Mouse (Mus musculus) liver, embryonic 15.5 days (tissue): ENCODE results near the gene Zg16. TPM values are rescaled to one million over a fixed set of nuclear protein-coding genes. Genes with fewer than 3 reads are reported as not detected.
"Not testable (repeated sequence)": the region's sequence is repeated elsewhere in the genome, so short reads cannot be mapped to it uniquely, and the experiment has no call there.

Experiments used
- ATAC-seq: fragments of 200-750 bp; cut with Nextera tagmentation; 2 replicates; pipeline ENCODE4 v1.8.0; 2017; ENCODE audit warnings: moderate number of reproducible peaks, mild to moderate bottlenecking, moderate library complexity; ENCODE audit not compliant: insufficient read depth
- H3K27ac ChIP-seq: fragments of 300-500 bp; sonication (generic); replicated peaks from 2 replicates; pipeline ENCODE4 v1.5.1; 2015; ENCODE audit warnings: mild to moderate bottlenecking, inconsistent platforms
- H3K27me3 ChIP-seq: fragments of 300-500 bp; sonication (generic); 2 replicates; pipeline ENCODE4 v1.6.1; 2015; ENCODE audit warnings: mild to moderate bottlenecking, inconsistent platforms
- H3K36me3 ChIP-seq: fragments of 300-500 bp; sonication (generic); replicated peaks from 2 replicates; pipeline ENCODE4 v1.6.1; 2015; ENCODE audit warnings: moderate library complexity, mild to moderate bottlenecking, inconsistent platforms
- H3K4me1 ChIP-seq: fragments of 300-500 bp; sonication (generic); replicated peaks from 2 replicates; pipeline ENCODE4 v1.6.1; 2015; ENCODE audit warnings: inconsistent platforms
- H3K4me2 ChIP-seq: fragments of 300-500 bp; sonication (generic); 2 replicates; pipeline ENCODE4 v1.6.1; 2015; ENCODE audit warnings: moderate library complexity, mild to moderate bottlenecking, inconsistent platforms
- H3K4me3 ChIP-seq: fragments of 300-500 bp; sonication (generic); replicated peaks from 2 replicates; pipeline ENCODE4 v1.5.1; 2015; ENCODE audit warnings: mild to moderate bottlenecking, inconsistent platforms
- H3K9ac ChIP-seq: fragments of 300-500 bp; sonication (generic); 2 replicates; pipeline ENCODE4 v1.6.1; 2015; ENCODE audit warnings: moderate library complexity, mild to moderate bottlenecking, inconsistent platforms
- H3K9me3 ChIP-seq: fragments of 300-500 bp; sonication (generic); replicated peaks from 2 replicates; pipeline ENCODE4 v1.6.1; 2016; ENCODE audit warnings: inconsistent platforms
- WGBS: fragments of 180-500 bp; shearing (Covaris S2); methylation state at CpG from one replicate; pipeline ENCODE4 v1.1.7; 2015; ENCODE audit warnings: mixed read lengths; ENCODE audit not compliant: insufficient replicate concordance; 5-methylcytosine and 5-hydroxymethylcytosine counted together
- polyA plus RNA-seq: library from polyadenylated mRNA; unstranded; fragments of >200 nt; fragmentation: Nextera tagmentation; extraction: Ambion mirVana; gene quantifications from 2 replicates; pipeline ENCODE4 v1.2.1, GENCODE M21; 2015

The Zg16 gene
- polyA plus RNA-seq, 1 experiment from 2014 or later = 0.33 TPM

GRCm38 (mm10) chr7:127088901-127089845, 2.0 kb upstream of the Zg16 start:
- Histone ChIP-seq H3K36me3 (peaks cover 12% of the 10 kb centered on the region; the same call in 1 of the 2 replicates), H3K4me3 (peak overlapping the region; percentile 45), H3K9me3 (no peaks in the 10 kb centered on the region), H3K4me1 (peaks cover 91% of the 10 kb centered on the region), H3K27me3 (no peaks in the 10 kb centered on the region), H3K4me2 (peak overlapping the region; percentile 81), H3K27ac (peak overlapping the region; percentile 93), H3K9ac (peak overlapping the region; percentile 55)
- WGBS = 6% methylated on average over 27 of the region's 27 CpGs
- ATAC-seq = peak; percentile 20; the same call in 1 of the 2 replicates

GRCm38 (mm10) chr7:127088083-127088482, 955 bp upstream of the Zg16 start:
- Histone ChIP-seq H3K27me3 (no peaks in the 10 kb centered on the region), H3K36me3 (peaks cover 9% of the 10 kb centered on the region; the same call in 1 of the 2 replicates), H3K9me3 (no peaks in the 10 kb centered on the region), H3K4me2 (no peak overlapping the region), H3K4me1 (peaks cover 92% of the 10 kb centered on the region), H3K27ac (peak overlapping the region; percentile 76), H3K4me3 (no peak overlapping the region), H3K9ac (0 out of 2 replicates have a peak overlapping the region, but pooled peaks have one; percentile 25)
- WGBS = 33% methylated on average over 3 of the region's 3 CpGs
- ATAC-seq = no peak

GRCm38 (mm10) chr7:127085751-127086150, 1.4 kb downstream of the Zg16 start:
- H3K4me1 ChIP-seq = peaks cover 84% of the 10 kb centered on the region
- not testable (repeated sequence) for H3K4me3 ChIP-seq, H3K36me3 ChIP-seq, H3K27me3 ChIP-seq, H3K9ac ChIP-seq, H3K9me3 ChIP-seq
- peak overlapping the region; percentile 76 for H3K27ac ChIP-seq
- ATAC-seq = peak; percentile 45
- WGBS = 25% methylated on average over 6 of the region's 6 CpGs
- peak overlapping the region; percentile 18; the same call in 1 of the 2 replicates for H3K4me2 ChIP-seq

DNA sequence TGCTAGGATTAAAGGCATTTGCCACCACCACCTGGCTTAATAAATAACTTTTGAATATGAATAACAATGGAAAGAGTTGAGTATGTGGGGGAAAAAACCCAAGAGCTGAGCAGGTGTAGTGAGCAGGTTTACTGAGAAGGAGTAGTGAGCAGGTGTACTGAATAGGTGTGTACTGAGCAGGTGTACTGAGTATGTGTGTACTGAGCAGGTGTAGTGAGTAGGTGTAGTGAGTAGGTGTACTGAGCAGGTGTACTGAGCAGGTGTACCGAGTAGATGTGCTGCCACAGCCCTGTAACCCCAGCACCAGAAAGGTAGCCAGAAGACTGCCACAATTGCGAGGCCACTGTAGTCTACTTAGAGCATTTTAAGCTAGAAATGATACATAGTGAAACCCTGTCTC, 2.3 kb downstream of the Zg16 start:
- H3K9me3 ChIP-seq = no peaks in the 10 kb centered on the region
- ATAC-seq = no peak
- peak overlapping the region; percentile 20; the same call in 1 of the 2 replicates for H3K27ac ChIP-seq
- peaks cover 77% of the 10 kb centered on the region for H3K4me1 ChIP-seq
- no peak overlapping the region for H3K4me3 ChIP-seq
- WGBS = 84% methylated on average over 2 of the region's 2 CpGs
- no peak overlapping the region for H3K9ac ChIP-seq
- no peak overlapping the region for H3K4me2 ChIP-seq
- H3K27me3 ChIP-seq = no peaks in the 10 kb centered on the region
- no peaks in the 10 kb centered on the region for H3K36me3 ChIP-seq

- Histone ChIP-seq H3K27ac (peak overlapping the region; percentile 38; the same call in 1 of the 2 replicates), H3K9me3 (no peaks in the 10 kb centered on the region), H3K27me3 (no peaks in the 10 kb centered on the region), H3K9ac (no peak overlapping the region), H3K4me3 (no peak overlapping the region), H3K36me3 (no peaks in the 10 kb centered on the region), H3K4me1 (peaks cover 66% of the 10 kb centered on the region), H3K4me2 (no peak overlapping the region)
- peak; percentile 49; the same call in 1 of the 2 replicates for ATAC-seq
- 30% methylated on average over 4 of the region's 4 CpGs for WGBS
Measured at GRCm38 (mm10) chr7:127083689-127084088, 3.4 kb downstream of the Zg16 start.

- Histone ChIP-seq H3K4me2 (no peak overlapping the region), H3K4me3 (no peak overlapping the region), H3K4me1 (peaks cover 62% of the 10 kb centered on the region), H3K27ac (no peak overlapping the region), H3K9me3 (no peaks in the 10 kb centered on the region), H3K9ac (no peak overlapping the region), H3K36me3 (no peaks in the 10 kb centered on the region), H3K27me3 (no peaks in the 10 kb centered on the region)
- 21% methylated on average over 2 of the region's 2 CpGs for WGBS
- no peak for ATAC-seq
Measured at GRCm38 (mm10) chr7:127082995-127083394, 4.1 kb downstream of the Zg16 start.

DNA sequence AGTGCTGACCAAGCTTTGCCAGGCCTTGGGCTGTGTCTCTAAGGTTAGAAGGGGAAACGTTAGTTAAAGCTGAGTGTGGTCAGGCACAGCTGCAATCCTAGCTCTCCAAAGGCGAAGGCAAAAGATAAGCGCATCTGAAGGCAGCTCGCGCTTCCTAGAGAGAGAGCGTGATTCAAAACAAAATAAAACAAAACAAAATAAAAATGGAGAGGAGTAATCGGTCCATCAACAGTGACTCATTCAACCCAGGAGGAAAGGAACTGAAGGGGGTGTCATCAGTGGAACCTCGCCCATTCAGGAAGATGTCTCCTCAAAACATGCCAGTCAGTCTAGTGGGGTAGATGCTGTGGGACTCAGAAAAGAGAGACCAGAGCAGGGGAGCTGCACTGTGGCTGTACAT, 4.9 kb downstream of the Zg16 start:
- no peak for ATAC-seq
- Histone ChIP-seq H3K4me1 (peaks cover 55% of the 10 kb centered on the region), H3K4me2 (no peak overlapping the region), H3K36me3 (no peaks in the 10 kb centered on the region), H3K9ac (no peak overlapping the region), H3K27me3 (no peaks in the 10 kb centered on the region), H3K27ac (no peak overlapping the region), H3K9me3 (no peaks in the 10 kb centered on the region), H3K4me3 (no peak overlapping the region)
- WGBS = 35% methylated on average over 8 of the region's 8 CpGs

DNA sequence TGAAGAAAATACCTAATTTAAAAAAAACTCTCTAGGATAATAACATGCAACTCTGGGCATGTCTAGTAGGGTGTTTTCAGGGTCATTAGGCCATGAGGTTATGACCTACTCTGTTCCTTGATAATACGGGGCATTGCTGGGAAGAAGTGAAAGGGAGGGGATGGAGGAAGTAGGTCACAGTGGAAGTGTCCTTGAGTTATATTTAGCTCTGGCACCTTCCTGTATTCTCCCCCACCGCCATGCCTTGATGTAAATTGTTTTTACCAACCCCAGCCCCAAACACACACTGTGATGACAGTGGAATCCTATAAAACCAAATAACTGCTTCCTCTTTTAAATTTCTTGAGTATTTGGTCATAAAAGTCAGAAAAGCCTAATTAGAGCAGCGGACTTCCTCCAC, 7.1 kb downstream of the Zg16 start:
- Histone ChIP-seq H3K9me3 (no peaks in the 10 kb centered on the region), H3K27ac (no peak overlapping the region), H3K4me1 (peaks cover 35% of the 10 kb centered on the region), H3K4me2 (no peak overlapping the region), H3K9ac (no peak overlapping the region), H3K27me3 (no peaks in the 10 kb centered on the region), H3K36me3 (no peaks in the 10 kb centered on the region), H3K4me3 (no peak overlapping the region)
- no peak for ATAC-seq
- 56% methylated on average over 3 of the region's 3 CpGs for WGBS

DNA sequence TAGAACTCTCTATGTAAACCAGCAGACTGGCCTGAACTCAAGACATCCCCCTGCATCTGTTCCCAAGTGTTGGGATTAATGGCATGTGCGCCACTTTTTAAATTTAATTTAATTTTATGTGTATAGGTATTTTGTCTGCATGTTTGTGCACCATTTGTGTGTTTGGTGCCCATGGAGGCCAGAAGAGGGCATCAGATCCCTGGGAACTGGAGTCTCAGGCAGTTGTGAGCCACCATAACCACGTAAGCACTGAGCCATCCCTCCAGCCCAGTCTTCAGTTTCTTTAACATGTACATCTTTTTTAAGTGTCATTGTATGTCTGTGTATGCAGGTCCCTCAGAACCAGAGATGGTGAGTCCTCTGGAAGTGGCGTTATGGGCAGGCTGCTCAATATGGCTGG, 9.4 kb downstream of the Zg16 start:
- no peaks in the 10 kb centered on the region for H3K9me3 ChIP-seq
- no peaks in the 10 kb centered on the region for H3K27me3 ChIP-seq
- no peak overlapping the region for H3K4me2 ChIP-seq
- H3K9ac ChIP-seq = no peak overlapping the region
- peaks cover 14% of the 10 kb centered on the region for H3K4me1 ChIP-seq
- H3K4me3 ChIP-seq = no peak overlapping the region
- ATAC-seq = no peak
- H3K36me3 ChIP-seq = no peaks in the 10 kb centered on the region
- 64% methylated on average over 3 of the region's 3 CpGs for WGBS
- H3K27ac ChIP-seq = no peak overlapping the region

GRCm38 (mm10) chr7:127076188-127076587, 10.9 kb downstream of the Zg16 start:
- H3K9me3 ChIP-seq = no peaks in the 10 kb centered on the region
- WGBS = 77% methylated on average over 5 of the region's 5 CpGs
- H3K4me2 ChIP-seq = no peak overlapping the region
- H3K4me3 ChIP-seq = no peak overlapping the region
- H3K36me3 ChIP-seq = no peaks in the 10 kb centered on the region
- H3K4me1 ChIP-seq = 0 out of 2 replicates have a peak, but pooled peaks cover 3% of the 10 kb centered on the region
- no peak overlapping the region for H3K9ac ChIP-seq
- ATAC-seq = no peak
- H3K27me3 ChIP-seq = no peaks in the 10 kb centered on the region
- H3K27ac ChIP-seq = no peak overlapping the region

DNA sequence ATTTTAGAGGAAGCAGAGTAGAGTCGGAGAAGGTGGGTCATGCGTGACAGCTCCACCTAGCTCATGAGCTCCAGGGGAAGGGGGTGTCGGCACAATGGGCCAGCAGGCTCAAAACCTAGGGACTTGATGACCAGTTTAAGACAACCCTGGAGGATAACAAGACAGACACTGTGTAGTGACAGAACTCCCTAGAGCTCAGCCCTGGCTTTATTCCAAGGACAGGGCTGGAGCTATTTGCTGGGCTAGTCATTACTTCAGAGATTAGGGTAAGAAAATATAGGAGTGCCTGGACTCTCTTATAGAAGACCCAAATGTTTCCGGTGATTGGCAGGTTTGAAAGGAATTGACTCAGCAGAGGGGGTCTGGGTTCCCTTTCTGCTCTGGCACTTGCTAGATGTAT, 13.9 kb downstream of the Zg16 start:
- no peak overlapping the region for H3K4me2 ChIP-seq
- no peaks in the 10 kb centered on the region for H3K27me3 ChIP-seq
- no peaks in the 10 kb centered on the region for H3K9me3 ChIP-seq
- H3K4me3 ChIP-seq = no peak overlapping the region
- no peak for ATAC-seq
- no peak overlapping the region for H3K27ac ChIP-seq
- no peak overlapping the region for H3K9ac ChIP-seq
- WGBS = 73% methylated on average over 4 of the region's 4 CpGs
- no peaks in the 10 kb centered on the region for H3K4me1 ChIP-seq
- no peaks in the 10 kb centered on the region for H3K36me3 ChIP-seq
